Mouse (Mus musculus) G1E (cell line): Measurements from ENCODE around the gene Mrpl18. TPM values are rescaled to one million over a fixed set of nuclear protein-coding genes. Genes with fewer than 3 reads are reported as not detected.
A peak's percentile ranks its signal among the peaks of the same experiment; 100 is the strongest.

Source experiments
- ATAC-seq: 2 replicates; pipeline ENCODE4 v1.8.0; 2016; ENCODE audit warnings: mild to moderate bottlenecking; ENCODE audit not compliant: insufficient number of reproducible peaks, poor library complexity, low FRiP score, severe bottlenecking; ENCODE audit errors: extremely low read depth
- DNase-seq: peaks from one replicate; pipeline ENCODE4 v3.0.0; 2012; ENCODE audit warnings: low spot score
- H3K27me3 ChIP-seq: 2 replicates; pipeline ENCODE4 v1.6.1; 2012; ENCODE audit warnings: mild to moderate bottlenecking, low read length, inconsistent platforms; ENCODE audit not compliant: insufficient read depth
- H3K36me3 ChIP-seq: replicated peaks from 2 replicates; pipeline ENCODE3; 2012; ENCODE audit warnings: mild to moderate bottlenecking, inconsistent platforms
- H3K4me1 ChIP-seq: 2 replicates; pipeline ENCODE4 v1.6.1; 2012; ENCODE audit warnings: low read depth, low read length, inconsistent platforms, mixed read lengths; ENCODE audit not compliant: insufficient read depth
- H3K4me3 ChIP-seq: 2 replicates; pipeline ENCODE4 v1.5.1; 2012; ENCODE audit warnings: low read depth, mild to moderate bottlenecking, inconsistent platforms, low read length, moderate library complexity, mixed read lengths
- H3K9me3 ChIP-seq: replicated peaks from 2 replicates; pipeline ENCODE4 v1.6.1; 2012; ENCODE audit warnings: inconsistent platforms
- CTCF ChIP-seq: IDR thresholded peaks from 2 replicates; pipeline ENCODE4 v1.5.1; 2012; ENCODE audit warnings: low read depth, low read length, inconsistent platforms, mixed read lengths
- GATA1 ChIP-seq: IDR thresholded peaks from 2 replicates; pipeline ENCODE4 v1.6.1; 2012; ENCODE audit warnings: borderline replicate concordance, low read length, inconsistent platforms, mixed read lengths
- GATA2 ChIP-seq: IDR thresholded peaks from 2 replicates; pipeline ENCODE4 v1.6.1; 2012; ENCODE audit warnings: low read depth, low read length, inconsistent platforms, borderline replicate concordance
- POLR2AphosphoS5 ChIP-seq: IDR thresholded peaks from 2 replicates; pipeline ENCODE4 v1.6.1; 2012; ENCODE audit warnings: low read depth, low read length, inconsistent platforms; ENCODE audit not compliant: insufficient replicate concordance
- TAL1 ChIP-seq: conservative IDR thresholded peaks from 2 replicates; pipeline ENCODE4 v1.6.1; 2012; ENCODE audit warnings: low read depth, low read length, inconsistent platforms, mixed read lengths
- polyA plus RNA-seq: library from polyadenylated mRNA; stranded (reverse); fragments of >175 nt; gene quantifications from 2 replicates; pipeline ENCODE4 v1.2.3, GENCODE M21; 2012
- total RNA-seq, 2 experiments: library from RNA; stranded (forward) in 1 of 2; stranded (reverse) in 1 of 2; fragments of 200-1000 nt in 1 of 2; fragments of >200 nt in 1 of 2; fragmentation: Nextera tagmentation in 1 of 2; gene quantifications; 2 replicates each; pipeline ENCODE4 v1.2.3; 2014 to 2017

Gene Mrpl18
- total and polyA plus RNA-seq, 3 experiments: 103 to 227 (median 114) TPM

GRCm38 (mm10) chr17:12891054-12891453 lies 25.1 kb downstream of the Mrpl18 start:
- H3K36me3 ChIP-seq: peaks cover 78% of the 10 kb centered on the region
- no peaks in the 10 kb centered on the region for H3K9me3 ChIP-seq
- H3K4me1 ChIP-seq: no peaks in the 10 kb centered on the region
- 0 out of 2 replicates have a peak, but pooled peaks cover 2% of the 10 kb centered on the region for H3K27me3 ChIP-seq
- no peak for TF ChIP-seq GATA1
- TF ChIP-seq CTCF: no peak
- no peak for TF ChIP-seq GATA2
- TF ChIP-seq TAL1: no peak
- no peak for TF ChIP-seq POLR2AphosphoS5
- no peak for DNase-seq
- ATAC-seq: no peak
- no peak overlapping the region for H3K4me3 ChIP-seq

- Histone ChIP-seq H3K4me3 (no peak overlapping the region), H3K36me3 (peaks cover 46% of the 10 kb centered on the region), H3K27me3 (peaks cover 22% of the 10 kb centered on the region), H3K9me3 (no peaks in the 10 kb centered on the region), H3K4me1 (no peaks in the 10 kb centered on the region)
- ATAC-seq: no peak
- DNase-seq: no peak
- TF ChIP-seq CTCF (no peak), GATA1 (no peak), TAL1 (no peak), GATA2 (no peak), POLR2AphosphoS5 (no peak)
Measured at GRCm38 (mm10) chr17:12887021-12887775, 28.9 kb downstream of the Mrpl18 start.

- no peak for TF ChIP-seq POLR2AphosphoS5
- no peak for ATAC-seq
- H3K27me3 ChIP-seq: peaks cover 22% of the 10 kb centered on the region
- no peaks in the 10 kb centered on the region for H3K4me1 ChIP-seq
- no peaks in the 10 kb centered on the region for H3K9me3 ChIP-seq
- DNase-seq: no peak
- no peak overlapping the region for H3K4me3 ChIP-seq
- H3K36me3 ChIP-seq: peaks cover 40% of the 10 kb centered on the region
Measured at GRCm38 (mm10) chr17:12886620-12887019, 29.5 kb downstream of the Mrpl18 start.

GRCm38 (mm10) chr17:12881216-12881615 lies 34.9 kb downstream of the Mrpl18 start:
- H3K4me1 ChIP-seq: peaks cover 6% of the 10 kb centered on the region
- DNase-seq (no peak), ATAC-seq (no peak)
- H3K9me3 ChIP-seq: no peaks in the 10 kb centered on the region
- no peak overlapping the region for H3K4me3 ChIP-seq
- H3K27me3 ChIP-seq: peaks cover 38% of the 10 kb centered on the region
- H3K36me3 ChIP-seq: no peaks in the 10 kb centered on the region
- TF ChIP-seq GATA1 (no peak), CTCF (no peak), GATA2 (no peak), TAL1 (no peak), POLR2AphosphoS5 (no peak)

- DNase-seq (peak; percentile 52), ATAC-seq (0 out of 2 replicates have a peak, but pooled peaks have one; percentile 34)
- TF ChIP-seq TAL1 (no peak), GATA1 (no peak), GATA2 (no peak), CTCF (peak; percentile 78), POLR2AphosphoS5 (no peak)
- peaks cover 45% of the 10 kb centered on the region for H3K27me3 ChIP-seq
- H3K4me3 ChIP-seq: no peak overlapping the region
- no peaks in the 10 kb centered on the region for H3K9me3 ChIP-seq
- H3K36me3 ChIP-seq: no peaks in the 10 kb centered on the region
- H3K4me1 ChIP-seq: peaks cover 6% of the 10 kb centered on the region
Measured at GRCm38 (mm10) chr17:12880178-12880577, 36.0 kb downstream of the Mrpl18 start.

GRCm38 (mm10) chr17:12875734-12876133 lies 40.4 kb downstream of the Mrpl18 start, which contains the start of gene Mrgprh:
Mrgprh (plus strand) TSS chr17:12876034.
- H3K9me3 ChIP-seq: no peaks in the 10 kb centered on the region
- peaks cover 48% of the 10 kb centered on the region for H3K27me3 ChIP-seq
- ATAC-seq (no peak), DNase-seq (no peak)
- peaks cover 6% of the 10 kb centered on the region for H3K4me1 ChIP-seq
- TF ChIP-seq GATA2: no peak
- TF ChIP-seq TAL1: no peak
- no peak for TF ChIP-seq GATA1
- TF ChIP-seq POLR2AphosphoS5: no peak
- H3K36me3 ChIP-seq: no peaks in the 10 kb centered on the region
- no peak within 1 kb of the TSS for H3K4me3 ChIP-seq
